Mouse (Mus musculus) forebrain, embryonic 16.5 days (tissue): ENCODE measurements around the gene Svip. TPM values are rescaled to one million over a fixed set of nuclear protein-coding genes. Genes with fewer than 3 reads are reported as not detected.
A peak's percentile ranks its signal among the peaks of the same experiment; 100 is the strongest.

ENCODE experiments used
- ATAC-seq: fragments of 200-750 bp; cut with Nextera tagmentation; 2 replicates; pipeline ENCODE4 v1.8.0; 2017; ENCODE audit warnings: mild to moderate bottlenecking, moderate library complexity
- H3K27ac ChIP-seq: fragments of 300-500 bp; sonication (generic); 2 replicates; pipeline ENCODE4 v1.5.1; 2014; ENCODE audit warnings: low read length, control low read depth
- H3K27me3 ChIP-seq: fragments of 300-500 bp; sonication (generic); replicated peaks from 2 replicates; pipeline ENCODE4 v1.6.1; 2014; ENCODE audit warnings: low read length; ENCODE audit not compliant: control insufficient read depth, insufficient read depth
- H3K36me3 ChIP-seq: fragments of 300-500 bp; sonication (generic); 2 replicates; pipeline ENCODE4 v1.6.1; 2014; ENCODE audit not compliant: control insufficient read depth, insufficient read depth
- H3K4me1 ChIP-seq: fragments of 300-500 bp; sonication (generic); replicated peaks from 2 replicates; pipeline ENCODE4 v1.6.1; 2014; ENCODE audit warnings: low read length; ENCODE audit not compliant: control insufficient read depth, insufficient read depth
- H3K4me2 ChIP-seq: fragments of 300-500 bp; sonication (generic); 2 replicates; pipeline ENCODE4 v1.6.1; 2014; ENCODE audit warnings: mild to moderate bottlenecking, low read length, control low read depth
- H3K4me3 ChIP-seq: fragments of 300-500 bp; sonication (generic); replicated peaks from 2 replicates; pipeline ENCODE4 v1.5.1; 2014; ENCODE audit warnings: mild to moderate bottlenecking, low read length, control low read depth
- H3K9ac ChIP-seq: fragments of 300-500 bp; sonication (generic); replicated peaks from 2 replicates; pipeline ENCODE4 v1.6.1; 2014; ENCODE audit warnings: low read depth, low read length, control low read depth
- H3K9me3 ChIP-seq: fragments of 300-500 bp; sonication (generic); 2 replicates; pipeline ENCODE4 v1.6.1; 2016; ENCODE audit warnings: low read length; ENCODE audit not compliant: control insufficient read depth
- WGBS: fragments of 180-500 bp; shearing (Covaris S2); extraction: QIAGEN DNeasy Blood & Tissue Kit; methylation state at CpG from one replicate; pipeline ENCODE4 v1.1.7; 2014; 5-methylcytosine and 5-hydroxymethylcytosine counted together
- polyA plus RNA-seq: library from polyadenylated mRNA; unstranded; fragments of >200 nt; fragmentation: Nextera tagmentation; extraction: Ambion mirVana; gene quantifications from 2 replicates; pipeline ENCODE4 v1.2.1, GENCODE M21; 2015

Svip gene
- polyA plus RNA-seq, result 26.6 and 27.5 TPM in 2 replicates

GRCm38 (mm10) chr7:52005511-52006295 lies at the start of gene Svip:
TSS of gene Svip (minus strand) at chr7:52006018.
- WGBS, result 1% methylated on average over 45 of the region's 47 CpGs
- peak within 1 kb of the TSS; percentile 76 for H3K4me3 ChIP-seq
- peak within 1 kb of the TSS; percentile 66 for H3K27ac ChIP-seq
- H3K4me1 ChIP-seq, result peaks cover 10% of the 10 kb centered on the region
- peak within 1 kb of the TSS; percentile 72 for H3K4me2 ChIP-seq
- H3K9me3 ChIP-seq, result no peaks in the 10 kb centered on the region
- ATAC-seq, result peak; percentile 97
- H3K27me3 ChIP-seq, result no peaks in the 10 kb centered on the region
- H3K9ac ChIP-seq, result peak within 1 kb of the TSS; percentile 82
- H3K36me3 ChIP-seq, result peaks cover 3% of the 10 kb centered on the region

GRCm38 (mm10) chr7:52037600-52038582 lies 32.1 kb upstream of the Svip start:
- 48% methylated on average over 8 of the region's 8 CpGs for WGBS

GRCm38 (mm10) chr7:52024050-52024626 lies 18.3 kb upstream of the Svip start:
- WGBS, result 89% methylated on average over 5 of the region's 5 CpGs
- no peaks in the 10 kb centered on the region for H3K9me3 ChIP-seq
- H3K27ac ChIP-seq, result no peak overlapping the region
- no peak overlapping the region for H3K4me2 ChIP-seq
- no peaks in the 10 kb centered on the region for H3K4me1 ChIP-seq
- no peak overlapping the region for H3K4me3 ChIP-seq
- no peak overlapping the region for H3K9ac ChIP-seq
- no peaks in the 10 kb centered on the region for H3K36me3 ChIP-seq
- no peaks in the 10 kb centered on the region for H3K27me3 ChIP-seq
- no peak for ATAC-seq

More at GRCm38 (mm10) chr7:52037600-52038582, 32.1 kb upstream of the Svip start:
- no peaks in the 10 kb centered on the region for H3K27me3 ChIP-seq
- ATAC-seq, result peak; percentile 86
- no peaks in the 10 kb centered on the region for H3K9me3 ChIP-seq
- H3K36me3 ChIP-seq, result no peaks in the 10 kb centered on the region
- no peak overlapping the region for H3K4me3 ChIP-seq
- no peaks in the 10 kb centered on the region for H3K4me1 ChIP-seq
- H3K9ac ChIP-seq, result no peak overlapping the region
- no peak overlapping the region for H3K27ac ChIP-seq
- H3K4me2 ChIP-seq, result no peak overlapping the region

GRCm38 (mm10) chr7:52022039-52022438 lies 16.2 kb upstream of the Svip start:
- WGBS, result 86% methylated on average over 4 of the region's 4 CpGs
- Histone ChIP-seq H3K4me1 (no peaks in the 10 kb centered on the region), H3K27ac (no peak overlapping the region)

GRCm38 (mm10) chr7:52015628-52016027 lies 9.8 kb upstream of the Svip start, which contains the start of gene 1700015G11Rik:
TSS of gene 1700015G11Rik (minus strand) at chr7:52015728.
- no peaks in the 10 kb centered on the region for H3K4me1 ChIP-seq
- H3K36me3 ChIP-seq, result no peaks in the 10 kb centered on the region
- H3K27ac ChIP-seq, result no peak within 1 kb of the TSS
- H3K9ac ChIP-seq, result no peak within 1 kb of the TSS
- no peaks in the 10 kb centered on the region for H3K27me3 ChIP-seq
- no peak for ATAC-seq
- no peak within 1 kb of the TSS for H3K4me3 ChIP-seq
- WGBS, result 86% methylated on average over 3 of the region's 3 CpGs
- H3K9me3 ChIP-seq, result no peaks in the 10 kb centered on the region
- H3K4me2 ChIP-seq, result no peak within 1 kb of the TSS

More at GRCm38 (mm10) chr7:52022039-52022438, 16.2 kb upstream of the Svip start:
- no peak for ATAC-seq
- Histone ChIP-seq H3K9ac (no peak overlapping the region), H3K9me3 (no peaks in the 10 kb centered on the region), H3K4me3 (no peak overlapping the region), H3K27me3 (no peaks in the 10 kb centered on the region), H3K4me2 (no peak overlapping the region), H3K36me3 (no peaks in the 10 kb centered on the region)

- Histone ChIP-seq H3K9ac (no peak overlapping the region), H3K27ac (no peak overlapping the region), H3K36me3 (no peaks in the 10 kb centered on the region), H3K9me3 (no peaks in the 10 kb centered on the region), H3K4me3 (no peak overlapping the region), H3K27me3 (no peaks in the 10 kb centered on the region), H3K4me2 (no peak overlapping the region), H3K4me1 (no peaks in the 10 kb centered on the region)
- no peak for ATAC-seq
- 87% methylated on average over 1 of the region's 1 CpGs for WGBS
Observed at GRCm38 (mm10) chr7:52015180-52015579, 9.4 kb upstream of the Svip start.

GRCm38 (mm10) chr7:52013457-52013856 lies 7.6 kb upstream of the Svip start:
- no peaks in the 10 kb centered on the region for H3K27me3 ChIP-seq
- no peak for ATAC-seq
- 81% methylated on average over 7 of the region's 7 CpGs for whole genome bisulfite sequencing

GRCm38 (mm10) chr7:52007138-52007537 lies 1.3 kb upstream of the Svip start:
- no peak for ATAC-seq
- Histone ChIP-seq H3K4me3 (no peak overlapping the region), H3K9ac (no peak overlapping the region), H3K4me1 (peaks cover 10% of the 10 kb centered on the region), H3K27me3 (no peaks in the 10 kb centered on the region), H3K4me2 (no peak overlapping the region), H3K9me3 (no peaks in the 10 kb centered on the region), H3K27ac (no peak overlapping the region), H3K36me3 (peaks cover 3% of the 10 kb centered on the region)
- 90% methylated on average over 2 of the region's 2 CpGs for WGBS

More at GRCm38 (mm10) chr7:52013457-52013856, 7.6 kb upstream of the Svip start:
- H3K36me3 ChIP-seq, result no peaks in the 10 kb centered on the region
- no peak overlapping the region for H3K4me2 ChIP-seq
- H3K4me3 ChIP-seq, result no peak overlapping the region
- no peaks in the 10 kb centered on the region for H3K4me1 ChIP-seq
- no peaks in the 10 kb centered on the region for H3K9me3 ChIP-seq
- no peak overlapping the region for H3K9ac ChIP-seq
- no peak overlapping the region for H3K27ac ChIP-seq

- H3K4me1 ChIP-seq, result peaks cover 10% of the 10 kb centered on the region
- H3K9me3 ChIP-seq, result no peaks in the 10 kb centered on the region
- H3K27ac ChIP-seq, result no peak overlapping the region
- H3K27me3 ChIP-seq, result no peaks in the 10 kb centered on the region
- 0% methylated on average over 9 of the region's 9 CpGs for WGBS
- peak overlapping the region; percentile 76 for H3K4me3 ChIP-seq
- H3K9ac ChIP-seq, result no peak overlapping the region
- peaks cover 3% of the 10 kb centered on the region for H3K36me3 ChIP-seq
- peak; percentile 85 for ATAC-seq
- peak overlapping the region; percentile 72 for H3K4me2 ChIP-seq
Observed at GRCm38 (mm10) chr7:52006296-52006630, 445 bp upstream of the Svip start.
